Mouse (Mus musculus) cerebellum, adult 8-10 months (tissue): ENCODE results near the gene Olfr1355.
"Not testable (repeated sequence)": the region's sequence is repeated elsewhere in the genome, so short reads cannot be mapped to it uniquely, and the experiment has no call there.

Experiments
- DNase-seq: peaks from one replicate; pipeline ENCODE4 v3.0.0; 2022

Olfr1355 gene

GRCm38 (mm10) chr10:78875240-78875639, at the start of gene Olfr1355:
Gene Olfr1355, plus strand, starts transcription at chr10:78875540.
- no peak for DNase-seq

GRCm38 (mm10) chr10:78840456-78840855, 34.9 kb upstream of the Olfr1355 start:
- DNase-seq, result not testable (repeated sequence)

- DNase-seq, result no peak
Measured at GRCm38 (mm10) chr10:78852066-78852465, 23.3 kb upstream of the Olfr1355 start, which contains the start of gene Olfr1356. Gene Olfr1356, minus strand, starts transcription at chr10:78852166.

- not testable (repeated sequence) for DNase-seq
Measured at GRCm38 (mm10) chr10:78912871-78913270, 37.5 kb downstream of the Olfr1355 start, which contains the start of gene Olfr1354. Gene Olfr1354, plus strand, starts transcription at chr10:78913171.
